Mouse (Mus musculus): ENCODE data around the gene Ghrl. TPM values are rescaled to one million over a fixed set of nuclear protein-coding genes. Genes with fewer than 3 reads are reported as not detected.

Gene Ghrl
- polyA plus RNA-seq, 1 experiment from 2014 or later: 40.7 TPM

GRCm38 (mm10) chr6:113741425-113741824, 21.7 kb upstream of the Ghrl start:
- 64% methylated on average over 2 of the region's 2 CpGs for WGBS
- H3K9me3 ChIP-seq (replicated peaks; ENCODE audit: control insufficient read depth, low read length): no peaks in the 10 kb centered on the region
- peaks cover 8% of the 10 kb centered on the region; the same call in 1 of the 2 replicates for H3K36me3 ChIP-seq (ENCODE audit: control insufficient read depth, insufficient read depth, low read length)
- no peak overlapping the region for H3K27ac ChIP-seq (ENCODE audit: low read length)
- H3K4me2 ChIP-seq (ENCODE audit: low read depth, low read length): no peak overlapping the region
- H3K4me1 ChIP-seq (ENCODE audit: control insufficient read depth, insufficient read depth, low read length): peaks cover 9% of the 10 kb centered on the region
- H3K27me3 ChIP-seq (ENCODE audit: control insufficient read depth, insufficient read depth, low read length): no peaks in the 10 kb centered on the region
- no peak for ATAC-seq (ENCODE audit: insufficient read depth, low FRiP score)
- no peak overlapping the region for H3K4me3 ChIP-seq (replicated peaks; ENCODE audit: low read length)
- no peak overlapping the region for H3K9ac ChIP-seq (ENCODE audit: low read length)

GRCm38 (mm10) chr6:113740236-113741217, 20.8 kb upstream of the Ghrl start, which contains the start of gene Sec13:
Gene Sec13 (minus strand): TSS chr6:113740743.
- Histone ChIP-seq H3K9me3 (replicated peaks; ENCODE audit: control insufficient read depth, low read length) (no peaks in the 10 kb centered on the region), H3K27me3 (ENCODE audit: control insufficient read depth, insufficient read depth, low read length) (no peaks in the 10 kb centered on the region), H3K36me3 (ENCODE audit: control insufficient read depth, insufficient read depth, low read length) (peaks cover 16% of the 10 kb centered on the region; the same call in 1 of the 2 replicates), H3K27ac (ENCODE audit: low read length) (peak within 1 kb of the TSS; percentile 28; the same call in 1 of the 2 replicates), H3K9ac (ENCODE audit: low read length) (peak within 1 kb of the TSS; percentile 89), H3K4me3 (replicated peaks; ENCODE audit: low read length) (peak within 1 kb of the TSS; percentile 75), H3K4me2 (ENCODE audit: low read depth, low read length) (peak within 1 kb of the TSS; percentile 91), H3K4me1 (ENCODE audit: control insufficient read depth, insufficient read depth, low read length) (peaks cover 9% of the 10 kb centered on the region)
- WGBS: 6% methylated on average over 41 of the region's 41 CpGs
- peak; percentile 83; the same call in 1 of the 2 replicates for ATAC-seq (ENCODE audit: insufficient read depth, low FRiP score)

GRCm38 (mm10) chr6:113737318-113738046, 17.8 kb upstream of the Ghrl start:
- Histone ChIP-seq H3K27me3 (ENCODE audit: control insufficient read depth, insufficient read depth, low read length) (no peaks in the 10 kb centered on the region), H3K4me3 (replicated peaks; ENCODE audit: low read length) (no peak overlapping the region), H3K4me2 (ENCODE audit: low read depth, low read length) (no peak overlapping the region), H3K27ac (ENCODE audit: low read length) (no peak overlapping the region; the same call in 1 of the 2 replicates), H3K4me1 (ENCODE audit: control insufficient read depth, insufficient read depth, low read length) (peaks cover 9% of the 10 kb centered on the region), H3K9ac (ENCODE audit: low read length) (no peak overlapping the region), H3K36me3 (ENCODE audit: control insufficient read depth, insufficient read depth, low read length) (peaks cover 25% of the 10 kb centered on the region), H3K9me3 (replicated peaks; ENCODE audit: control insufficient read depth, low read length) (no peaks in the 10 kb centered on the region)
- WGBS: 85% methylated on average over 9 of the region's 9 CpGs
- ATAC-seq (ENCODE audit: insufficient read depth, low FRiP score): 0 out of 2 replicates have a peak, but pooled peaks have one; percentile 42

- H3K9ac ChIP-seq (ENCODE audit: low read length): no peak overlapping the region
- H3K9me3 ChIP-seq (replicated peaks; ENCODE audit: control insufficient read depth, low read length): no peaks in the 10 kb centered on the region
- no peak overlapping the region for H3K27ac ChIP-seq (ENCODE audit: low read length)
- no peak for ATAC-seq (ENCODE audit: insufficient read depth, low FRiP score)
- peaks cover 32% of the 10 kb centered on the region for H3K36me3 ChIP-seq (ENCODE audit: control insufficient read depth, insufficient read depth, low read length)
- no peak overlapping the region for H3K4me3 ChIP-seq (replicated peaks; ENCODE audit: low read length)
- no peak overlapping the region for H3K4me2 ChIP-seq (ENCODE audit: low read depth, low read length)
- H3K4me1 ChIP-seq (ENCODE audit: control insufficient read depth, insufficient read depth, low read length): no peaks in the 10 kb centered on the region
- H3K27me3 ChIP-seq (ENCODE audit: control insufficient read depth, insufficient read depth, low read length): no peaks in the 10 kb centered on the region
- 89% methylated on average over 3 of the region's 3 CpGs for WGBS
Measured at GRCm38 (mm10) chr6:113731296-113731695, 11.6 kb upstream of the Ghrl start.

GRCm38 (mm10) chr6:113728181-113728580, 8.5 kb upstream of the Ghrl start:
- Histone ChIP-seq H3K4me3 (replicated peaks; ENCODE audit: low read length) (no peak overlapping the region), H3K9ac (ENCODE audit: low read length) (no peak overlapping the region), H3K4me2 (ENCODE audit: low read depth, low read length) (no peak overlapping the region), H3K36me3 (ENCODE audit: control insufficient read depth, insufficient read depth, low read length) (peaks cover 20% of the 10 kb centered on the region), H3K27me3 (ENCODE audit: control insufficient read depth, insufficient read depth, low read length) (no peaks in the 10 kb centered on the region), H3K27ac (ENCODE audit: low read length) (no peak overlapping the region), H3K4me1 (ENCODE audit: control insufficient read depth, insufficient read depth, low read length) (no peaks in the 10 kb centered on the region), H3K9me3 (replicated peaks; ENCODE audit: control insufficient read depth, low read length) (no peaks in the 10 kb centered on the region)
- no peak for ATAC-seq (ENCODE audit: insufficient read depth, low FRiP score)
- WGBS: 77% methylated on average over 7 of the region's 7 CpGs

GRCm38 (mm10) chr6:113721061-113721460, 1.4 kb upstream of the Ghrl start:
- no peak; the same call in 1 of the 2 replicates for ATAC-seq (ENCODE audit: insufficient read depth, low FRiP score)
- no peaks in the 10 kb centered on the region for H3K9me3 ChIP-seq (replicated peaks; ENCODE audit: control insufficient read depth, low read length)
- H3K27me3 ChIP-seq (ENCODE audit: control insufficient read depth, insufficient read depth, low read length): no peaks in the 10 kb centered on the region
- H3K27ac ChIP-seq (ENCODE audit: low read length): no peak overlapping the region
- H3K36me3 ChIP-seq (ENCODE audit: control insufficient read depth, insufficient read depth, low read length): peaks cover 12% of the 10 kb centered on the region
- WGBS: 66% methylated on average over 4 of the region's 4 CpGs
- no peak overlapping the region for H3K4me3 ChIP-seq (replicated peaks; ENCODE audit: low read length)
- H3K4me1 ChIP-seq (ENCODE audit: control insufficient read depth, insufficient read depth, low read length): no peaks in the 10 kb centered on the region
- H3K4me2 ChIP-seq (ENCODE audit: low read depth, low read length): no peak overlapping the region
- no peak overlapping the region for H3K9ac ChIP-seq (ENCODE audit: low read length)

- no peaks in the 10 kb centered on the region for H3K4me1 ChIP-seq (ENCODE audit: control insufficient read depth, insufficient read depth, low read length)
- 88% methylated on average over 3 of the region's 3 CpGs for WGBS
- no peaks in the 10 kb centered on the region for H3K27me3 ChIP-seq (ENCODE audit: control insufficient read depth, insufficient read depth, low read length)
- H3K9me3 ChIP-seq (replicated peaks; ENCODE audit: control insufficient read depth, low read length): no peaks in the 10 kb centered on the region
- H3K9ac ChIP-seq (ENCODE audit: low read length): no peak overlapping the region
- no peak for ATAC-seq (ENCODE audit: insufficient read depth, low FRiP score)
- H3K36me3 ChIP-seq (ENCODE audit: control insufficient read depth, insufficient read depth, low read length): peaks cover 17% of the 10 kb centered on the region; the same call in 1 of the 2 replicates
- H3K4me3 ChIP-seq (replicated peaks; ENCODE audit: low read length): no peak overlapping the region
- no peak overlapping the region for H3K4me2 ChIP-seq (ENCODE audit: low read depth, low read length)
- no peak overlapping the region for H3K27ac ChIP-seq (ENCODE audit: low read length)
Measured at GRCm38 (mm10) chr6:113717541-113717940, 2.1 kb downstream of the Ghrl start.

- H3K27ac ChIP-seq (ENCODE audit: low read length): no peak overlapping the region
Measured at GRCm38 (mm10) chr6:113714797-113715196, 4.9 kb downstream of the Ghrl start.

More at GRCm38 (mm10) chr6:113714797-113715196, 4.9 kb downstream of the Ghrl start:
- Histone ChIP-seq H3K4me2 (ENCODE audit: low read depth, low read length) (no peak overlapping the region), H3K27me3 (ENCODE audit: control insufficient read depth, insufficient read depth, low read length) (no peaks in the 10 kb centered on the region), H3K4me1 (ENCODE audit: control insufficient read depth, insufficient read depth, low read length) (no peaks in the 10 kb centered on the region), H3K36me3 (ENCODE audit: control insufficient read depth, insufficient read depth, low read length) (peaks cover 22% of the 10 kb centered on the region; the same call in 1 of the 2 replicates), H3K4me3 (replicated peaks; ENCODE audit: low read length) (no peak overlapping the region), H3K9me3 (replicated peaks; ENCODE audit: control insufficient read depth, low read length) (no peaks in the 10 kb centered on the region), H3K9ac (ENCODE audit: low read length) (no peak overlapping the region)
- 37% methylated on average over 1 of the region's 1 CpGs for WGBS
- ATAC-seq (ENCODE audit: insufficient read depth, low FRiP score): no peak
